23 mouse cellular contexts compared by ENCODE assay signal in genomic region chr13:85218656-85219055, GRCm38 (mm10).
"Had no signal": no experiment of that assay in that cellular context is flagged by ENCODE, and none has a peak within 500 bp of the region (broad histone marks: within the 10 kb centered on the region; RNA-seq: fewer than 3 reads in every experiment).

No protein-coding gene starts in this region.

- H3K9me3 ChIP-seq: limb, embryonic 10.5 days; limb, embryonic 13.5 days; liver, embryonic 12.5 days; liver, embryonic 15.5 days; lung, embryonic 15.5 days; megakaryocyte, embryonic 14.5 days; neural tube, embryonic 12.5 days; neural tube, embryonic 15.5 days; stomach, embryonic 15.5 days had no signal

- H3K4me3 ChIP-seq: layer of hippocampus, adult 2 months; limb, embryonic 10.5 days; limb, embryonic 13.5 days; liver, embryonic 12.5 days; liver, embryonic 15.5 days; lung, embryonic 15.5 days; megakaryocyte, embryonic 14.5 days; neural tube, embryonic 12.5 days; neural tube, embryonic 15.5 days; stomach, embryonic 15.5 days had no signal

- H3K27me3 ChIP-seq: limb, embryonic 13.5 days; liver, embryonic 12.5 days; liver, embryonic 15.5 days; lung, embryonic 15.5 days; megakaryocyte, embryonic 14.5 days; neural tube, embryonic 12.5 days; neural tube, embryonic 15.5 days; stomach, embryonic 15.5 days had no signal

- H3K27ac ChIP-seq: kidney, postnatal 0 days; layer of hippocampus, adult 2 months; limb, embryonic 10.5 days; limb, embryonic 13.5 days; liver, embryonic 12.5 days; liver, embryonic 15.5 days; lung, embryonic 15.5 days; neural tube, embryonic 12.5 days; neural tube, embryonic 15.5 days; stomach, embryonic 15.5 days had no signal

- DNase-seq: kidney, adult 9 months; kidney, postnatal 25 days; liver; lung, adult 18-20 months; lung, postnatal 10 days; lung, postnatal 36 days; midbrain, embryonic 14.5 days; right cerebral cortex, adult 18-20 months; right cerebral cortex, postnatal 14 days; right cerebral cortex, postnatal 4 days; thymus, postnatal 25 days had no signal

- ATAC-seq: liver, embryonic 12.5 days had no signal

- H3K4me2 ChIP-seq: limb, embryonic 13.5 days; liver, embryonic 12.5 days; liver, embryonic 15.5 days; lung, embryonic 15.5 days; midbrain, embryonic 11.5 days; neural tube, embryonic 12.5 days; neural tube, embryonic 15.5 days; stomach, embryonic 15.5 days had no signal

- H3K4me1 ChIP-seq: limb, embryonic 10.5 days; limb, embryonic 13.5 days; liver, embryonic 15.5 days; lung, embryonic 15.5 days; megakaryocyte, embryonic 14.5 days; neural tube, embryonic 12.5 days; neural tube, embryonic 15.5 days; stomach, embryonic 15.5 days had no signal

- H3K9ac ChIP-seq: limb, embryonic 13.5 days; liver, embryonic 12.5 days; liver, embryonic 15.5 days; lung, embryonic 15.5 days; neural tube, embryonic 12.5 days; neural tube, embryonic 15.5 days; stomach, embryonic 15.5 days had no signal
